Mouse (Mus musculus) liver, embryonic 15.5 days (tissue): ENCODE results near the gene H2-Q2. TPM values are rescaled to one million over a fixed set of nuclear protein-coding genes. Genes with fewer than 3 reads are reported as not detected.
"Not testable (repeated sequence)": the region's sequence is repeated elsewhere in the genome, so short reads cannot be mapped to it uniquely, and the experiment has no call there.

ENCODE experiments used
- ATAC-seq: fragments of 200-750 bp; cut with Nextera tagmentation; 2 replicates; pipeline ENCODE4 v1.8.0; 2017; ENCODE audit warnings: moderate number of reproducible peaks, mild to moderate bottlenecking, moderate library complexity; ENCODE audit not compliant: insufficient read depth
- H3K27ac ChIP-seq: fragments of 300-500 bp; sonication (generic); replicated peaks from 2 replicates; pipeline ENCODE4 v1.5.1; 2015; ENCODE audit warnings: mild to moderate bottlenecking, inconsistent platforms
- H3K27me3 ChIP-seq: fragments of 300-500 bp; sonication (generic); 2 replicates; pipeline ENCODE4 v1.6.1; 2015; ENCODE audit warnings: mild to moderate bottlenecking, inconsistent platforms
- H3K36me3 ChIP-seq: fragments of 300-500 bp; sonication (generic); replicated peaks from 2 replicates; pipeline ENCODE4 v1.6.1; 2015; ENCODE audit warnings: moderate library complexity, mild to moderate bottlenecking, inconsistent platforms
- H3K4me1 ChIP-seq: fragments of 300-500 bp; sonication (generic); replicated peaks from 2 replicates; pipeline ENCODE4 v1.6.1; 2015; ENCODE audit warnings: inconsistent platforms
- H3K4me2 ChIP-seq: fragments of 300-500 bp; sonication (generic); 2 replicates; pipeline ENCODE4 v1.6.1; 2015; ENCODE audit warnings: moderate library complexity, mild to moderate bottlenecking, inconsistent platforms
- H3K4me3 ChIP-seq: fragments of 300-500 bp; sonication (generic); replicated peaks from 2 replicates; pipeline ENCODE4 v1.5.1; 2015; ENCODE audit warnings: mild to moderate bottlenecking, inconsistent platforms
- H3K9ac ChIP-seq: fragments of 300-500 bp; sonication (generic); 2 replicates; pipeline ENCODE4 v1.6.1; 2015; ENCODE audit warnings: moderate library complexity, mild to moderate bottlenecking, inconsistent platforms
- H3K9me3 ChIP-seq: fragments of 300-500 bp; sonication (generic); replicated peaks from 2 replicates; pipeline ENCODE4 v1.6.1; 2016; ENCODE audit warnings: inconsistent platforms
- WGBS: fragments of 180-500 bp; shearing (Covaris S2); methylation state at CpG from one replicate; pipeline ENCODE4 v1.1.7; 2015; ENCODE audit warnings: mixed read lengths; ENCODE audit not compliant: insufficient replicate concordance; 5-methylcytosine and 5-hydroxymethylcytosine counted together
- polyA plus RNA-seq: library from polyadenylated mRNA; unstranded; fragments of >200 nt; fragmentation: Nextera tagmentation; extraction: Ambion mirVana; gene quantifications from 2 replicates; pipeline ENCODE4 v1.2.1, GENCODE M21; 2015

The H2-Q2 gene
- polyA plus RNA-seq, 1 experiment from 2014 or later, result 1.4 TPM

GRCm38 (mm10) chr17:35379369-35379728, 37.3 kb downstream of the H2-Q2 start, which contains the start of gene H2-Q4:
TSS of gene H2-Q4 (plus strand) at chr17:35379617.
- Histone ChIP-seq H3K36me3 (no peaks in the 10 kb centered on the region), H3K27me3 (peaks cover 26% of the 10 kb centered on the region), H3K27ac (0 out of 2 replicates have a peak within 1 kb of the TSS, but pooled peaks have one; percentile 33), H3K4me1 (peaks cover 5% of the 10 kb centered on the region; the same call in 1 of the 2 replicates), H3K9me3 (no peaks in the 10 kb centered on the region), H3K4me2 (peak within 1 kb of the TSS; percentile 76), H3K4me3 (peak within 1 kb of the TSS; percentile 63), H3K9ac (peak within 1 kb of the TSS; percentile 40)
- under 1% methylated on average over 16 of the region's 16 CpGs for WGBS
- ATAC-seq, result peak; percentile 77

DNA sequence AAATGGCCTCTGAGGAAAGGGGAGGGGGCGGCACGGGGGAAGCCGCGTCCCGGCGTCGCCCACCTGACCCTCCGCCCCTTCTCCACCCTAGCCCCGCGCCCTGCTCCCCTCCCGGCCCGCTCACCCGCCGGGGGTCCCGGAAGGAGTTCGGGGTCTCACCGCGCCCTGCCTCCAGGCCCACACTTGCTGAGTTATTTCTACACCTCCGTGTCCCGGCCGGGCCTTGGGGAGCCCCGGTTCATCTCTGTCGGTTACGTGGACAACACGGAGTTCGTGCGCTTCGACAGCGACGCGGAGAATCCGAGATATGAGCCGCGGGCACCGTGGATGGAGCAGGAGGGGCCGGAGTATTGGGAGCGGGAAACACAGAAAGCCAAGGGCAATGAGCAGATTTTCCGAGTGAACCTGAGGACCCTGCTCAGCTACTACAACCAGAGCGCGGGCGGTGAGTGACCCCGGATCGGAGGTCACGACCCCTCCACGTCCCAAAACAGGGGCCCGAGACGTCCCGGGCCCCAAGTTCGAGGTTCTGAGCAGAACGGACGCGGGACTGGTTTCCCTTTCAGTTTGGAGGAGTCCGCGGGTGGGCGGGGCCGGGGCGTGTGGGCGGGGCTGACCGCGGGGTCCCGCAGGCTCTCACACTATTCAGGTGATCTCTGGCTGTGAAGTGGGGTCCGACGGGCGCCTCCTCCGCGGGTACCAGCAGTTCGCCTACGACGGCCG, 37.8 kb downstream of the H2-Q2 start:
- ATAC-seq, result peak; percentile 34; the same call in 1 of the 2 replicates
- Histone ChIP-seq H3K4me2 (peak overlapping the region; percentile 76), H3K9me3 (no peaks in the 10 kb centered on the region), H3K9ac (peak overlapping the region; percentile 40), H3K27me3 (peaks cover 26% of the 10 kb centered on the region), H3K4me1 (peaks cover 5% of the 10 kb centered on the region; the same call in 1 of the 2 replicates), H3K27ac (0 out of 2 replicates have a peak overlapping the region, but pooled peaks have one; percentile 33), H3K36me3 (no peaks in the 10 kb centered on the region), H3K4me3 (peak overlapping the region; percentile 63)
- 1% methylated on average over 70 of the region's 70 CpGs for WGBS

GRCm38 (mm10) chr17:35389796-35390195, 47.8 kb downstream of the H2-Q2 start:
- H3K4me2 ChIP-seq, H3K4me1 ChIP-seq, H3K9ac ChIP-seq, H3K4me3 ChIP-seq, H3K36me3 ChIP-seq, H3K27ac ChIP-seq, H3K27me3 ChIP-seq, H3K9me3 ChIP-seq, ATAC-seq: not testable (repeated sequence)
- 6% methylated on average over 7 of the region's 7 CpGs for WGBS

- H3K9me3 ChIP-seq, H3K4me3 ChIP-seq, H3K4me2 ChIP-seq, H3K36me3 ChIP-seq, H3K4me1 ChIP-seq, ATAC-seq, H3K9ac ChIP-seq, H3K27ac ChIP-seq: not testable (repeated sequence)
- H3K27me3 ChIP-seq, result peaks cover 14% of the 10 kb centered on the region
- 39% methylated on average over 2 of the region's 2 CpGs for WGBS
These were observed 50.6 kb downstream of the H2-Q2 start for GRCm38 (mm10) chr17:35392671-35393070.

DNA sequence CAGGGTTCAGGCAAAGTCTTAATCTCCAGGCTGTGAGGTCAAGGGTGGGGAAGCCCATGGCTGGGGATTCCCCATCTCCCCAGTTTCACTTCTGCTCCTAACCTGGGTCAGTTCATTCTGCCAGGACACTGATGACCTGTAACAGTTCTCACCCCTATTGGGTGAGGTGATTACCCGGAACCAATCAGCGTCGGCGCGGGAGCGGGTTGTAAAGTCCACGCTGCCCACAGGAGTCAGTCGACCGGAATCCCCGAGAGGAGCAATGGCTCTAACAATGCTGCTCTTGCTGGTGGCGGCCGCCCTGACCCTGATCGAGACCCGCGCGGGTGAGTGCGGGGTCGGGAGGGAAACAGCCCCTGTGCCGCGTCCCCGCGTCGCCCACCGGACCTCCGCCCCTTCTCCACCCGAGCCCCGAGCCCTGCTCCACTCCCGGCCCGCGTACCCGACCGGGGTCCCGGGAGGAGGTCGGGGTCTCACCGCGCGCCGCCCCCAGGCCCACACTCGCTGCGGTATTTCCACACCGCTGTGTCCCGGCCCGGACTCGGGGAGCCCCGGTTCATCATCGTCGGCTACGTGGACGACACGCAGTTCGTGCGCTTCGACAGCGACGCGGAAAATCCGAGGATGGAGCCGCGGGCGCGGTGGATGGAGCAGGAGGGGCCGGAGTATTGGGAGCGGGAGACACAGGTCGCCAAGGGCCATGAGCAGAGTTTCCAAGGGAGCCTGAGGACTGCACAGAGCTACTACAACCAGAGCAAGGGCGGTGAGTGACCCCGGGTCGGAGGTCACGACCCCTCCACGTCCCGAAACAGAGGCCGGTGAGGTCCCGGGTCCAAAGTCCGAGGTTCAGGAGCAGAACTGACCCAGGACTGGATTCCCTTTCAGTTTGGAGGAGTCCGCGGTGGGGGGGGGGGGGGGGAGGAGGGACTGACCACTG, 52.1 kb downstream of the H2-Q2 start:
- peak overlapping the region; percentile 46 for H3K4me2 ChIP-seq
- not testable (repeated sequence) for H3K9me3 ChIP-seq, H3K9ac ChIP-seq, H3K27ac ChIP-seq, H3K4me1 ChIP-seq, H3K36me3 ChIP-seq
- 4% methylated on average over 59 of the region's 75 CpGs for WGBS
- peak; percentile 86 for ATAC-seq
- H3K27me3 ChIP-seq, result peaks cover 14% of the 10 kb centered on the region
- H3K4me3 ChIP-seq, result 0 out of 2 replicates have a peak overlapping the region, but pooled peaks have one; percentile 15

Other genes starting within 250 kb of the H2-Q2 start
- not detected in 2 replicates for gene Ly6g5c, start 234.0 kb upstream of the H2-Q2 start, polyA plus RNA-seq
- gene Ly6g5b, start 226.8 kb upstream of the H2-Q2 start, polyA plus RNA-seq, result 0.23 and 0.24 TPM in 2 replicates
- gene Gpank1, start 220.8 kb upstream of the H2-Q2 start, polyA plus RNA-seq, result 12.8 and 15.5 TPM in 2 replicates
- 125 TPM in 2 replicates for gene Csnk2b, start 220.2 kb upstream of the H2-Q2 start, polyA plus RNA-seq
- 2.2 and 2.5 TPM in 2 replicates for gene D17H6S53E, start 215.9 kb upstream of the H2-Q2 start, polyA plus RNA-seq
- gene Apom, start 210.2 kb upstream of the H2-Q2 start, polyA plus RNA-seq, result 853 and 907 TPM in 2 replicates
- 19.3 and 20.0 TPM in 2 replicates for gene Bag6, start 207.1 kb upstream of the H2-Q2 start, polyA plus RNA-seq
- 46.9 and 52.2 TPM in 2 replicates for gene Prrc2a, start 177.3 kb upstream of the H2-Q2 start, polyA plus RNA-seq
- 20.5 and 22.2 TPM in 2 replicates for gene Aif1, start 166.2 kb upstream of the H2-Q2 start, polyA plus RNA-seq
- gene Lst1, start 153.8 kb upstream of the H2-Q2 start, polyA plus RNA-seq, result 40.1 and 40.2 TPM in 2 replicates
- gene Ltb, start 147.8 kb upstream of the H2-Q2 start, polyA plus RNA-seq, result 1.2 and 2.0 TPM in 2 replicates
- gene Tnf, start 140.2 kb upstream of the H2-Q2 start, polyA plus RNA-seq, result 0.31 and 0.36 TPM in 2 replicates
- gene Lta, start 136.9 kb upstream of the H2-Q2 start, polyA plus RNA-seq, result 0.06 TPM in 1 of 2 replicates, not detected in the other
- 0.24 TPM in 1 of 2 replicates, not detected in the other for gene Gm16181, start 121.4 kb upstream of the H2-Q2 start, polyA plus RNA-seq
- gene Atp6v1g2, start 108.6 kb upstream of the H2-Q2 start, polyA plus RNA-seq, result 0.58 and 0.63 TPM in 2 replicates
- 3.2 and 3.6 TPM in 2 replicates for gene Nfkbil1, start 106.5 kb upstream of the H2-Q2 start, polyA plus RNA-seq
- gene Ddx39b, start 100.5 kb upstream of the H2-Q2 start, polyA plus RNA-seq, result 141 and 150 TPM in 2 replicates
- 99.7 and 119 TPM in 2 replicates for gene H2-D1, start 79.5 kb upstream of the H2-Q2 start, polyA plus RNA-seq
- 0.58 and 0.70 TPM in 2 replicates for gene H2-Q1, start 21.8 kb upstream of the H2-Q2 start, polyA plus RNA-seq
- 2.2 and 2.7 TPM in 2 replicates for gene H2-Q4, start 37.4 kb downstream of the H2-Q2 start, polyA plus RNA-seq
- 9.5 and 11.9 TPM in 2 replicates for gene H2-Q6, start 82.6 kb downstream of the H2-Q2 start, polyA plus RNA-seq
- 18.4 and 18.7 TPM in 2 replicates for gene H2-Q7, start 96.9 kb downstream of the H2-Q2 start, polyA plus RNA-seq
- gene H2-Q10, start 127.8 kb downstream of the H2-Q2 start, polyA plus RNA-seq, result 322 and 403 TPM in 2 replicates
- not detected in 2 replicates for gene Pou5f1, start 163.8 kb downstream of the H2-Q2 start, polyA plus RNA-seq
- 44.6 and 47.9 TPM in 2 replicates for gene Tcf19, start 174.6 kb downstream of the H2-Q2 start, polyA plus RNA-seq
- gene Cchcr1, start 174.9 kb downstream of the H2-Q2 start, polyA plus RNA-seq, result 7.4 and 8.7 TPM in 2 replicates
- gene Psors1c2, start 191.0 kb downstream of the H2-Q2 start, polyA plus RNA-seq, result 0.14 TPM in 2 replicates
- gene Cdsn, start 209.9 kb downstream of the H2-Q2 start, polyA plus RNA-seq, result 0.03 and 0.05 TPM in 2 replicates
- not detected in 2 replicates for gene 2300002M23Rik, start 225.2 kb downstream of the H2-Q2 start, polyA plus RNA-seq